Mouse (Mus musculus): Measurements from ENCODE around the gene Txnip. TPM values are rescaled to one million over a fixed set of nuclear protein-coding genes. Genes with fewer than 3 reads are reported as not detected.

The Txnip gene
- polyA plus RNA-seq, 1 experiment, result 42.6 TPM

DNA sequence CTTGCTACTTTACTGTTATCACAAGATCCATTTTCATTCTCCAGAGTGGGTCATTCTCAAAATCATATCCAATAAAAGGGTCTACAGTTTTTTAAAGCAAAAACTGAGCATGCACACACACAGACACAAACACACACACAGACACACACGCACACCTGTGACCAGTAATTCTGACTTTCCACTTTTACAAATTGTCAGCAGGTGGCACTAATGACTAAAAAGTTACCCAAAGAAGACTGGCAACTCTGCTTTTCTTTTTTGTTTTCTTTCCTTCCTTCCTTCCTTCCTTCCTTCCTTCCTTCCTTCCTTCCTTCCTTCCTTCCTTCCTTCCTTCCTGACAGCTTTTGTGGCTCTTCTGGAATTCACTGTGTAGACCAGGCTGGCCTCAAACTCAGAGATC lies 12.2 kb upstream of the Txnip start:
- no peak overlapping the region for H3K4me2 ChIP-seq (ENCODE audit: low read depth)
- no peak overlapping the region for H3K4me3 ChIP-seq
- H3K27me3 ChIP-seq (ENCODE audit: control insufficient read depth, insufficient read depth, insufficient read length), result peaks cover 10% of the 10 kb centered on the region
- TF ChIP-seq TCF12 (IDR thresholded peaks at IDR 0.05; ENCODE audit: insufficient read depth, poor library complexity, severe bottlenecking) (no peak), TCF3 (IDR thresholded peaks at IDR 0.05; ENCODE audit: insufficient read length, low read depth) (no peak), CEBPB (IDR thresholded peaks at IDR 0.05; ENCODE audit: insufficient read depth, poor library complexity, severe bottlenecking) (no peak), SRF (IDR thresholded peaks at IDR 0.05; ENCODE audit: control insufficient read depth, insufficient read length, low read depth) (no peak), USF1 (IDR thresholded peaks at IDR 0.05; ENCODE audit: low read depth) (no peak), MYOD1 (IDR thresholded peaks at IDR 0.05; ENCODE audit: control insufficient read depth in 1 of 3, insufficient read length in 2 of 3, low read depth in 2 of 3) (no peak), POLR2AphosphoS2 (IDR thresholded peaks at IDR 0.05; ENCODE audit: insufficient read length, low read depth) (no peak), MYOG (IDR thresholded peaks at IDR 0.05; ENCODE audit: control insufficient read depth in 1 of 3, insufficient read depth in 1 of 3, insufficient read length in 2 of 3, low read depth in 2 of 3) (no peak), E2F4 (IDR thresholded peaks at IDR 0.05; ENCODE audit: insufficient read depth) (no peak), POLR2A (IDR thresholded peaks at IDR 0.05; ENCODE audit: insufficient read length, low read depth) (no peak), MAX (IDR thresholded peaks at IDR 0.05; ENCODE audit: low read depth) (no peak), REST (IDR thresholded peaks at IDR 0.05; ENCODE audit: insufficient read depth, insufficient read length) (no peak)
- H3ac ChIP-seq (ENCODE audit: control insufficient read depth, insufficient read length), result no peak overlapping the region
- no peaks in the 10 kb centered on the region for H3K79me2 ChIP-seq (ENCODE audit: control insufficient read depth, insufficient read depth)
- H3K36me3 ChIP-seq (ENCODE audit: control insufficient read depth, insufficient read depth), result no peaks in the 10 kb centered on the region

DNA sequence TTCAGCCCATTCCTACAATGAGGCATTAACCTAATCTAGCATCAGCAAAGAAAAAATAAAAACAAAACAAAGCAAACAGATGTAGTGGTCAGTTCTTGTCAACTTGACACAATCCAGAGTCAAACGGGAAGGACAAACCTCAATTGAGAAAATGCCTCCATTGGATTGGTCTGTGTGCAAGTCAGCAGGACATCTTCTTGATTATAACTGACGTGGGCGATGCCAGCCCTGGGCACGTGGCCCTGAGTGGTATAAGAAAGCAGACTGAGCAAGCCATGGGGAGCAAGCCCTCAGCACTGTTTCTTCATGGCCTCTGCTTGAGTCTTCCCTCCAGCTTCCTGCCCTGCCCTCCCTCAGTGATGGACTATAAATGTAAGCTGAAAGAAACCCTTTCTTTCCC lies 10.9 kb upstream of the Txnip start:
- TF ChIP-seq TCF3 (IDR thresholded peaks at IDR 0.05; ENCODE audit: insufficient read length, low read depth), result no peak
- TF ChIP-seq TCF12 (IDR thresholded peaks at IDR 0.05; ENCODE audit: insufficient read depth, poor library complexity, severe bottlenecking), result no peak
- TF ChIP-seq USF1 (IDR thresholded peaks at IDR 0.05; ENCODE audit: low read depth), result no peak
- no peak for TF ChIP-seq MYOG (IDR thresholded peaks at IDR 0.05; ENCODE audit: control insufficient read depth in 1 of 3, insufficient read depth in 1 of 3, insufficient read length in 2 of 3, low read depth in 2 of 3)
- no peak for TF ChIP-seq E2F4 (IDR thresholded peaks at IDR 0.05; ENCODE audit: insufficient read depth)

DNA sequence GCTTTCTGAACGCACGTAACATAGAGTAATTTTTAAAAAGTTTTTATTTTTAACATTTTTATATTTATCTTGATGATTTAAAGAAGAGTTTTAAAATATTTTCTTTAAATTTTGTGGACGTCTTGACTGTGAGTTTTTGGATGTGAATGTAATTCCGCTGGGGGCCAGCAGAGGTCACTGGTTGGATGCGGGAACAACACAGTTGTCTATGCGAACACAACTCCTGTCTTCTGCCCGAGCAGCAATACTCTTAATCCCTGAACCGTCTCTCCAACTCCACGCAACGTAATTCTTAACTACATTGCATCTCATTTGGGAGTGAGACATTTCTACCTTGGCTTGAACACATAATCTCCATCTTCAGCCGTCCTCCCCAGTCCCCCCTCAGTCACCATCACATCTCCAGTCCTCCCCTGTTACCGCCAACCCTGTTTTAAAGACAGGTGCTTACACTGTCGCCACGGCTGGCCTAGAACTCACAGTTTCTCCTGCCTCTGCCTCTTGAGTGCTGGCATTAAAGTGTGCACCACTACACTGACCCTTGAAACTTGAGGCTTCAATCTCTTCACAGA lies 10.3 kb upstream of the Txnip start:
- Histone ChIP-seq H3K27me3 (ENCODE audit: control insufficient read depth, insufficient read depth, insufficient read length) (peaks cover 10% of the 10 kb centered on the region), H3K79me2 (ENCODE audit: control insufficient read depth, insufficient read depth) (no peaks in the 10 kb centered on the region), H3K4me2 (ENCODE audit: low read depth) (peak overlapping the region; percentile 70), H3K4me3 (no peak overlapping the region), H3K36me3 (ENCODE audit: control insufficient read depth, insufficient read depth) (no peaks in the 10 kb centered on the region), H3ac (ENCODE audit: control insufficient read depth, insufficient read length) (no peak overlapping the region)
- no peak for TF ChIP-seq MYOG (IDR thresholded peaks at IDR 0.05; ENCODE audit: control insufficient read depth in 1 of 3, insufficient read depth in 1 of 3, insufficient read length in 2 of 3, low read depth in 2 of 3)
- no peak for TF ChIP-seq SRF (IDR thresholded peaks at IDR 0.05; ENCODE audit: control insufficient read depth, insufficient read length, low read depth)

More for the DNA sequence above, 10.9 kb upstream of the Txnip start:
- no peaks in the 10 kb centered on the region for H3K36me3 ChIP-seq (ENCODE audit: control insufficient read depth, insufficient read depth)
- H3ac ChIP-seq (ENCODE audit: control insufficient read depth, insufficient read length), result no peak overlapping the region
- no peak overlapping the region for H3K4me3 ChIP-seq
- H3K27me3 ChIP-seq (ENCODE audit: control insufficient read depth, insufficient read depth, insufficient read length), result peaks cover 10% of the 10 kb centered on the region
- no peaks in the 10 kb centered on the region for H3K79me2 ChIP-seq (ENCODE audit: control insufficient read depth, insufficient read depth)
- no peak overlapping the region for H3K4me2 ChIP-seq (ENCODE audit: low read depth)

DNA sequence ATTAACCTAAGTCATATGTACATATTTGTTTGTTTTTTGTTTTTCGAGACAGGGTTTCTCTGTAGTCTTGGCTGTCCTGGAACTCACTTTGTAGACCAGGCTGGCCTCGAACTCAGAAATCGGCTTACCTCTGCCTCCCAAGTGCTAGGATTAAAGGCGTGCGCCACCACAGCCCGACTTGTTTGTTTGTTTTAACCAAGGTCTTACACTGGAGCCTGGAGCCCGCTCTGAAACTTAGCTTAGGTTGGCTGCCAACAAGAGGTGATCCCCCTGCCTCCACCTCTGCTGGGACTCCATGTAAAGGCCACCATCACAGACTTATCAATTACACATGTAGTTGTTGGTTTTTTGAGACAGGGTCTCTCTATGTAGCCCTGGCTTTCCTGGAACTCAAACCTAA lies 8.9 kb upstream of the Txnip start:
- H3K36me3 ChIP-seq (ENCODE audit: control insufficient read depth, insufficient read depth), result no peaks in the 10 kb centered on the region
- H3K79me2 ChIP-seq (ENCODE audit: control insufficient read depth, insufficient read depth), result no peaks in the 10 kb centered on the region
- no peak overlapping the region for H3K4me2 ChIP-seq (ENCODE audit: low read depth)
- H3K4me3 ChIP-seq, result no peak overlapping the region
- H3K27me3 ChIP-seq (ENCODE audit: control insufficient read depth, insufficient read depth, insufficient read length), result peaks cover 6% of the 10 kb centered on the region
- no peak for TF ChIP-seq USF1 (IDR thresholded peaks at IDR 0.05; ENCODE audit: low read depth)
- TF ChIP-seq TCF3 (IDR thresholded peaks at IDR 0.05; ENCODE audit: insufficient read length, low read depth), result no peak
- no peak for TF ChIP-seq MAX (IDR thresholded peaks at IDR 0.05; ENCODE audit: low read depth)
- TF ChIP-seq POLR2A (IDR thresholded peaks at IDR 0.05; ENCODE audit: insufficient read length, low read depth), result no peak
- no peak for TF ChIP-seq MYOD1 (IDR thresholded peaks at IDR 0.05; ENCODE audit: control insufficient read depth in 1 of 3, insufficient read length in 2 of 3, low read depth in 2 of 3)
- TF ChIP-seq TCF12 (IDR thresholded peaks at IDR 0.05; ENCODE audit: insufficient read depth, poor library complexity, severe bottlenecking), result no peak
- no peak for TF ChIP-seq REST (IDR thresholded peaks at IDR 0.05; ENCODE audit: insufficient read depth, insufficient read length)
- no peak overlapping the region for H3ac ChIP-seq (ENCODE audit: control insufficient read depth, insufficient read length)

DNA sequence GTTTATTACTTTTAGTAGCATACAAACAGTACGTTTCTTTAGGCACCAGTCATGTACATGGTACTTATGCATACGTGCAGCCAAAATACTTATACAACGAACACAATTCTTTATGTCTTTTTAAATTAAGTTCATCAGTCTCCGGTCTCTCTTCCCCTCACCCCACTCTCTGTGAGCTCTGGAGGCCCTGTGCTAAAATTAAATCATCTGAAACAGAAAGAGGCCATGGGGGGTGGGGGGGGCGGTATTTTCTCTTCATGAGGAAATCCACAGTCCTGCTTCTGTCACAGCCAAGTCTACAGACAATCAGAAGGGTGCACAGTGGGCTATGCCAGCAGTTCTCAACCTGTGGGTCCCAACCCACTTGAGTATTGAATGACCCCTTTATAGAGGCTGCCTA lies 8.4 kb upstream of the Txnip start:
- TF ChIP-seq MYOG (IDR thresholded peaks at IDR 0.05; ENCODE audit: control insufficient read depth in 1 of 3, insufficient read depth in 1 of 3, insufficient read length in 2 of 3, low read depth in 2 of 3) (no peak), POLR2AphosphoS2 (IDR thresholded peaks at IDR 0.05; ENCODE audit: insufficient read length, low read depth) (no peak), POLR2A (IDR thresholded peaks at IDR 0.05; ENCODE audit: insufficient read length, low read depth) (no peak), USF1 (IDR thresholded peaks at IDR 0.05; ENCODE audit: low read depth) (no peak), E2F4 (IDR thresholded peaks at IDR 0.05; ENCODE audit: insufficient read depth) (no peak), CEBPB (IDR thresholded peaks at IDR 0.05; ENCODE audit: insufficient read depth, poor library complexity, severe bottlenecking) (no peak), SRF (IDR thresholded peaks at IDR 0.05; ENCODE audit: control insufficient read depth, insufficient read length, low read depth) (no peak), MYOD1 (IDR thresholded peaks at IDR 0.05; ENCODE audit: control insufficient read depth in 1 of 3, insufficient read length in 2 of 3, low read depth in 2 of 3) (no peak), TCF12 (IDR thresholded peaks at IDR 0.05; ENCODE audit: insufficient read depth, poor library complexity, severe bottlenecking) (no peak), MAX (IDR thresholded peaks at IDR 0.05; ENCODE audit: low read depth) (no peak), TCF3 (IDR thresholded peaks at IDR 0.05; ENCODE audit: insufficient read length, low read depth) (no peak), REST (IDR thresholded peaks at IDR 0.05; ENCODE audit: insufficient read depth, insufficient read length) (no peak)
- Histone ChIP-seq H3K4me2 (ENCODE audit: low read depth) (no peak overlapping the region), H3K79me2 (ENCODE audit: control insufficient read depth, insufficient read depth) (no peaks in the 10 kb centered on the region), H3ac (ENCODE audit: control insufficient read depth, insufficient read length) (no peak overlapping the region), H3K27me3 (ENCODE audit: control insufficient read depth, insufficient read depth, insufficient read length) (peaks cover under 1% of the 10 kb centered on the region), H3K36me3 (ENCODE audit: control insufficient read depth, insufficient read depth) (no peaks in the 10 kb centered on the region), H3K4me3 (no peak overlapping the region)

Measured in myocyte (in vitro differentiated cells).